Mouse (Mus musculus) liver, embryonic 13.5 days (tissue): ENCODE results near the gene Atp1a1. TPM values are rescaled to one million over a fixed set of nuclear protein-coding genes. Genes with fewer than 3 reads are reported as not detected.

Experiments used
- ATAC-seq: fragments of 200-750 bp; cut with Nextera tagmentation; 2 replicates; pipeline ENCODE4 v1.8.0; 2017; ENCODE audit warnings: low read depth, mild to moderate bottlenecking, moderate number of reproducible peaks, moderate library complexity
- DNase-seq: peaks from one replicate; pipeline ENCODE4 v3.0.0; 2022
- H3K27ac ChIP-seq: fragments of 300-500 bp; sonication (generic); 2 replicates; pipeline ENCODE4 v1.5.1; 2015; ENCODE audit warnings: moderate library complexity, mild to moderate bottlenecking, inconsistent platforms
- H3K27me3 ChIP-seq: fragments of 300-500 bp; sonication (generic); 2 replicates; pipeline ENCODE4 v1.6.1; 2015; ENCODE audit warnings: mild to moderate bottlenecking, inconsistent platforms
- H3K36me3 ChIP-seq: fragments of 300-500 bp; sonication (generic); 2 replicates; pipeline ENCODE4 v1.6.1; 2015; ENCODE audit warnings: mild to moderate bottlenecking, inconsistent platforms
- H3K4me1 ChIP-seq: fragments of 300-500 bp; sonication (generic); replicated peaks from 2 replicates; pipeline ENCODE4 v1.6.1; 2015; ENCODE audit warnings: inconsistent platforms
- H3K4me2 ChIP-seq: fragments of 300-500 bp; sonication (generic); 2 replicates; pipeline ENCODE4 v1.6.1; 2015; ENCODE audit warnings: inconsistent platforms, mild to moderate bottlenecking, moderate library complexity
- H3K4me3 ChIP-seq: fragments of 300-500 bp; sonication (generic); replicated peaks from 2 replicates; pipeline ENCODE4 v1.5.1; 2015; ENCODE audit warnings: mild to moderate bottlenecking, inconsistent platforms
- H3K9ac ChIP-seq: fragments of 300-500 bp; sonication (generic); 2 replicates; pipeline ENCODE4 v1.6.1; 2015; ENCODE audit warnings: mild to moderate bottlenecking, inconsistent platforms
- H3K9me3 ChIP-seq: fragments of 300-500 bp; sonication (generic); replicated peaks from 2 replicates; pipeline ENCODE4 v1.6.1; 2016; ENCODE audit warnings: inconsistent platforms
- WGBS: fragments of 180-500 bp; shearing (Covaris S2); methylation state at CpG from one replicate; pipeline ENCODE4 v1.1.7; 2015; ENCODE audit not compliant: insufficient replicate concordance; 5-methylcytosine and 5-hydroxymethylcytosine counted together
- polyA plus RNA-seq: library from polyadenylated mRNA; unstranded; fragments of >200 nt; fragmentation: Nextera tagmentation; extraction: Ambion mirVana; gene quantifications from 2 replicates; pipeline ENCODE4 v1.2.1, GENCODE M21; 2015

Atp1a1 gene
- polyA plus RNA-seq, 1 experiment from 2014 or later: 40.1 TPM

DNA sequence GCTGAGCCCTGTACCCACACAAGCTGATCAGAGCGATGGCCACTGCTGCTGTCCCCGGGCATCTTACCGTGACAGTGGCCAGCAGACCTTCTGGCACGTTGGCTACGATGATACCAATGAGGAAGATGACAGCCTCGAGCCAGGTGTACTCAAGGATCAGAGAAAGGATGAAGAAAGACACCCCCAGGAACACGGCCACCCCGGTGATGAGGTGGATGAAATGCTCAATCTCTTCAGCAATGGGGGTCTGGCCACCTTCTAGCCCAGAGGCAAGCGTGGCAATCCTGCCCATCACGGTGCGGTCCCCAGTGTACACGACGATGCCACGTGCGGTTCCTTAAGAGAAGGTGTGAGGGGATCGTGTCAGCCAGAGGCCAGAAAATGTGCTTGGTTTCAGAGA lies 14.1 kb downstream of the Atp1a1 start:
- ATAC-seq: no peak
- H3K27me3 ChIP-seq: no peaks in the 10 kb centered on the region

DNA sequence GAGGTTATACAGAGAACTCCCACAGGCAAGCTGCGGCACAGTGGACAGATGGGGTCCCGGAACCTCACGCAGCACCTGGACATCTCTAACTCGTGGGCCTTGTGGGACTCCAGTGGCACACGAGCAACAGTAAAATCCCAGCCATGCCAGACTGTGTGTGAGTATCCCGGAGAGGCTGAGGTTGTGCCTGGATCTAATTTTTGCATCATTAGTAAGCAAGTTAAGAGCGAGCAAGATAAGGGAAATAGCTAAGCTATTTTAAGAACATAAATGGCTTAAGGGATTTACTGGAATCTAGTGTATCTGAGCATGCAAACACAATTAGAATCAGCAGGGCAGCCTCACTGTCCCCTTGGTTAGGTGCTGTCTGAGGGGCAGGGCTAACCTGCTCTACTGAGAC lies 16.2 kb downstream of the Atp1a1 start:
- no peaks in the 10 kb centered on the region for H3K4me1 ChIP-seq
- H3K27ac ChIP-seq: no peak overlapping the region
- DNase-seq: no peak
- H3K4me3 ChIP-seq: no peak overlapping the region
- WGBS: 89% methylated on average over 7 of the region's 7 CpGs
- ATAC-seq: no peak
- H3K9me3 ChIP-seq: no peaks in the 10 kb centered on the region
- H3K9ac ChIP-seq: no peak overlapping the region
- no peaks in the 10 kb centered on the region for H3K27me3 ChIP-seq
- peaks cover 100% of the 10 kb centered on the region for H3K36me3 ChIP-seq
- H3K4me2 ChIP-seq: no peak overlapping the region

More for the DNA sequence above, 14.1 kb downstream of the Atp1a1 start:
- H3K27ac ChIP-seq: no peak overlapping the region
- DNase-seq: no peak
- no peak overlapping the region for H3K9ac ChIP-seq
- no peak overlapping the region for H3K4me3 ChIP-seq
- H3K9me3 ChIP-seq: no peaks in the 10 kb centered on the region
- H3K4me1 ChIP-seq: no peaks in the 10 kb centered on the region
- H3K36me3 ChIP-seq: peaks cover 97% of the 10 kb centered on the region
- 87% methylated on average over 16 of the region's 16 CpGs for WGBS
- H3K4me2 ChIP-seq: no peak overlapping the region

DNA sequence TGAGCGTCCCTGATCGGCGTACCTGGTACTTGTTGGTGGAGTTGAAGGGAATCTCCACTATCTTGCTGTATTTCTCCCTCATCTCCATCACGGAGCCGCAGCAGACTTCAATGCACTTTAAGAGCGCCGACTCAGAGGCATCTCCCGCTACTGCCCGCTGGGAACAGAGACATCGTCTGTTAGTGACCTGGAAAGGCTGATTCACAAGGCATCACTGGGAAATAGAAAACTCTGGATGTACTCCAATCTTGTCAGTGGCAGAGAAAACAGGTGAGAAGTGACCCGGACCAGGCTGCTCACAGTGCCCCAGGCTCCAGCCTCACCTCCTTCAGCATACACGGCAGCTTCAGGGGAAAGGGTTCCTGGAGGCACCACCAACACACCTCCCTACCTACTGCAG lies 17.7 kb downstream of the Atp1a1 start:
- no peak overlapping the region for H3K4me3 ChIP-seq
- no peak overlapping the region for H3K4me2 ChIP-seq
- no peaks in the 10 kb centered on the region for H3K4me1 ChIP-seq
- DNase-seq: no peak
- no peak for ATAC-seq
- H3K9ac ChIP-seq: no peak overlapping the region
- WGBS: 93% methylated on average over 12 of the region's 12 CpGs
- peaks cover 100% of the 10 kb centered on the region for H3K36me3 ChIP-seq
- H3K27me3 ChIP-seq: no peaks in the 10 kb centered on the region
- no peak overlapping the region for H3K27ac ChIP-seq
- H3K9me3 ChIP-seq: no peaks in the 10 kb centered on the region

DNA sequence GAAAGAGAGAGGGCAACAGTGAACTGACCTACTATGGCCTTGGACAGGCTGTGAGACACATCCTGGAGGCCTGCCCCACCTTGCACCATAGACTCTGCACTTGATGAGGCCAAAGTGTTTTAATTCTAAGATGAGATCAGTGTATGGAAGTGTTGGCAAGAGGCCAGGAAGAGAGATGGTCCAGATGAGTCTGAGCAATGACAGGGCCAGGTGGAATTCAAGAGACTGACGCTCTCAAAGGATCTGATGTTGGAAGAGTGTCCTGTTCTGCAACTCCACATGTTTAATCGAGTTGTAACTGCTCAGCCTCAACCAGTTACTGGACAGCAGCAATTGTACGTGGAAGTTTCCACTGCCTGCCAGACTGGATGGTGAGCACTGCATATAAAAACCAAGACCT lies 26.4 kb downstream of the Atp1a1 start:
- H3K9me3 ChIP-seq: no peaks in the 10 kb centered on the region
- H3K27me3 ChIP-seq: no peaks in the 10 kb centered on the region
- no peak for ATAC-seq
- DNase-seq: no peak
- no peak overlapping the region for H3K9ac ChIP-seq
- H3K4me1 ChIP-seq: no peaks in the 10 kb centered on the region
- peaks cover 82% of the 10 kb centered on the region for H3K36me3 ChIP-seq
- no peak overlapping the region for H3K4me2 ChIP-seq
- H3K27ac ChIP-seq: no peak overlapping the region
- WGBS: 79% methylated on average over 3 of the region's 3 CpGs
- H3K4me3 ChIP-seq: no peak overlapping the region

DNA sequence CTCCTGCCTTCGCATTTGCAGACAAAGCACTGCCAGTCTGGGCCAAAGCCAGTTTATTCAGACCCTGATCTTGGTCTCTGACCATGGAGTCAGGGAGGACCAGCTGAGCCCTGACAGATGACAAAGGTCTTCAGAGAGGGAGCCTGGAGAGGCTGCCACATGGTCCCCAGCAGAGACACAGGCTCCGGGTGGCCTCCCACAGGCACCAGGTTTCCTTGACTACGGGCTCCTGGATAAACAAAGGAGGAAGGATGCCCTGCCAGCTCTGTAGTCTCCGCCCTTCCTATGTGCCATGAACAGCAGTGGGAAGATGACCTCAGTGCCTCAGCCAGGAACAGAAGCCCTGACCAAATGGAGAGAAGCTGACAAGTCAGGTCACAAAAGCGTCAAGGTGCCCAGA lies 27.1 kb downstream of the Atp1a1 start:
- peaks cover 75% of the 10 kb centered on the region for H3K36me3 ChIP-seq
- no peak overlapping the region for H3K9ac ChIP-seq
- H3K4me3 ChIP-seq: no peak overlapping the region
- no peak for ATAC-seq
- H3K4me1 ChIP-seq: no peaks in the 10 kb centered on the region
- WGBS: 80% methylated on average over 5 of the region's 5 CpGs
- no peak overlapping the region for H3K27ac ChIP-seq
- DNase-seq: no peak
- H3K27me3 ChIP-seq: no peaks in the 10 kb centered on the region
- no peaks in the 10 kb centered on the region for H3K9me3 ChIP-seq
- H3K4me2 ChIP-seq: no peak overlapping the region

DNA sequence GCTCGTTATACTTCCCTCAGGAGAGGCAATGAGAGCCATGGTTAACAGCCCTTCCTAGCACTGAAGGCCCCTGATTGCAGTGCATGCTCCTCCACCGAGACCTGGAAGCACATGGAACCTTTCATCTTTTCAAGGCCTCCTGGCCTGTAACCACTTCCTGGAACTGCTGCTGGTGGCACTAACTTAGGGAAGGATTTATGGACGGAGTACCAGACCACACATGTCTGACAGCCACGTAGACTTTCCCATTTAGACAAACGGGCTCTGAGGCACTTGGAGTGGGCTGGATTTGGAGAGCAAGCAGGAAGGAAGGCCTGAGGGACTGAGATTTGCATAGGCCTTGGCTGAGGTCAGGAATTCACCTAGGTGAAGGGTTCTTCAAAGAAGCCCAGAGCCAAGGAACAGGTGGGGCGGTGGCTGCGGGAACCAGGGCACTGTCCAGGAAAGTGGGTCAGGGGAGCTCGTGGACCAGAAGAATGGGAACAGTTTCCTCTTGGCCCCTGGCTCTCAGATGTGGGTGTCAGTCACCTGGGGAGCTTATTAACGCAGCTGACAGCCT lies 28.9 kb downstream of the Atp1a1 start:
- peaks cover 1% of the 10 kb centered on the region; the same call in 1 of the 2 replicates for H3K4me1 ChIP-seq
- 72% methylated on average over 9 of the region's 9 CpGs for WGBS

DNA sequence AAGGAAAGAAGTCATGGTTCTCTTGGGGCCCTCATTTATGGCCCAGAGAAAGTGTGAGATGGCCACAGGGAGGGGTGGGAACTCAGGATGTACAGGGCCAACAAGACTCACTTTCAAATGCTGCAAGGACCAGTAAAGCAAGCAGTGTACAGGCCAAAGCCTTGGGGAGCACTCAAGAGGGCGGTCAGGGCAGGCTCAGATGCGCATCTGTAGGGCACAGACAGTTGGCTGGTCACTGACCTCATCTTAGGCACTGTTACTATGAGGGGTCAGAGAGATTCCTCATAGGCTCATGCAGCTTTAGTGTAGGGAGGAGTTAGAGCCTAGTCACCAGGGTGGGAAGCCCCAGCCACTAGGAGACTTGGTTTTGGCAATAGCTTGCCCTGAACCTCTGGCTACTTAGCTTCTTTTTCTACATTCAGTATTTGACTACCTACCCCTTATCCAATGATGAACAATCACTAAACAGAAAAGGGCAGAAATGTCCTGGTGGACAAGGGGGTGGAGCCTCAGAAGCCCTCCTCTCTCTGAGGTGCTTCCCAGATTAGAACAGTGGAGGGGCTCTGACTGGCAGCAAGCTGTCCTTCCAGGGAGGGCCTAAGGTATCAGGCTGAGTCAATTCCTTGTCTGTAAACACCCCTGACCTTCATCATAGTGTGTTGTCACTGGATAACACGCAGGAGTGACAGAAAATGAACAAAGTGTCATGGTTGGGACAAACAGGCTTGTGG lies 29.9 kb downstream of the Atp1a1 start:
- 73% methylated on average over 3 of the region's 3 CpGs for WGBS
- H3K4me1 ChIP-seq: peaks cover 5% of the 10 kb centered on the region; the same call in 1 of the 2 replicates
- no peak for DNase-seq

More for the DNA sequence above, 28.9 kb downstream of the Atp1a1 start:
- Histone ChIP-seq H3K27me3 (no peaks in the 10 kb centered on the region), H3K4me3 (no peak overlapping the region), H3K27ac (no peak overlapping the region), H3K9me3 (no peaks in the 10 kb centered on the region), H3K4me2 (no peak overlapping the region), H3K9ac (no peak overlapping the region), H3K36me3 (peaks cover 58% of the 10 kb centered on the region)
- no peak for DNase-seq
- no peak for ATAC-seq

DNA sequence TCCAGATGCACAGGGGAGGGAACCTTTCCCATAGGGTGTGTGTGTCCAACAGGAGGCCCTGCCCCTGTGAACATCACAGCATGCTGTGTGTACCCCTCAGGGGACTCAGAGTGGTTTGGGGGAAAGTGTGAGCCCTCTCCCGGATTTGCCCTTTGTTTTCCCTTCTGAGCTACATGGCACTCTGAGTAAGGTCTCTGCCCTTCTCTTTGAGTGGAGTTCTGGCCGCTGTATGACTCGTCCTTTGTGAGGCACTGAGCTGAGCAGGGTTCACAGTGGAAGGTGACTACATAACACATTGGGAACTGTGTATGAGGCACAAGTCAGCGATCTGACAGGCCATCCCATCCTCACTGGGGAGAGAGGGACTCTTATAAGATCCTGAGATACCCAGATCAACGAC lies 31.5 kb downstream of the Atp1a1 start:
- no peak for DNase-seq
- peaks cover 32% of the 10 kb centered on the region for H3K36me3 ChIP-seq
- 65% methylated on average over 5 of the region's 5 CpGs for WGBS
- peaks cover 5% of the 10 kb centered on the region; the same call in 1 of the 2 replicates for H3K4me1 ChIP-seq
- no peak overlapping the region for H3K4me3 ChIP-seq
- H3K9ac ChIP-seq: no peak overlapping the region
- no peaks in the 10 kb centered on the region for H3K9me3 ChIP-seq
- no peak overlapping the region for H3K27ac ChIP-seq
- H3K4me2 ChIP-seq: no peak overlapping the region
- ATAC-seq: no peak
- H3K27me3 ChIP-seq: no peaks in the 10 kb centered on the region

More for the DNA sequence above, 29.9 kb downstream of the Atp1a1 start:
- peaks cover 48% of the 10 kb centered on the region for H3K36me3 ChIP-seq
- H3K4me2 ChIP-seq: no peak overlapping the region
- H3K27me3 ChIP-seq: no peaks in the 10 kb centered on the region
- H3K4me3 ChIP-seq: no peak overlapping the region
- no peak overlapping the region for H3K27ac ChIP-seq
- H3K9me3 ChIP-seq: no peaks in the 10 kb centered on the region
- ATAC-seq: no peak
- no peak overlapping the region for H3K9ac ChIP-seq

DNA sequence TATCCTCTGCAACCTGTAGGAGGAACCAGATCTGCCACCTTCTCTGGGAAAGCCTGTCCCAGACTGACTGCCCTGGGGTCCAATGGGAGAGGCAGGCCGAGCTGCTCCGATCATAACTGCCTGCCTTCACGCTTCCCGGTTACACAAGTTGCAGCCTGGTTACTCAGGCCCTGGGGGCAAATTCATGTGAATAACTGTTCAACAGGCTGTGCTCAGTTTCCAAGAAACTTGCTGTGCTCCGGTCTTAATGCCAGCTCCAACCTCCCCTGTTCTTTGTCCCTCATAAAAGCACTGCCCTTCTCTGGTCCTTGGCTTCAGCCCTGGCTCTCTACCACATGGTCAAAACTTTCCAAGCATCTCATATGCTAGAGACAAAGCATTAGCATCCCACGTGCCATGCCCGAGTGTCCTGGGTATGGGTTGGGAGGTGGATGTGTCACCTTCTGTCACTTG lies 32.3 kb downstream of the Atp1a1 start:
- no peak overlapping the region for H3K27ac ChIP-seq

DNA sequence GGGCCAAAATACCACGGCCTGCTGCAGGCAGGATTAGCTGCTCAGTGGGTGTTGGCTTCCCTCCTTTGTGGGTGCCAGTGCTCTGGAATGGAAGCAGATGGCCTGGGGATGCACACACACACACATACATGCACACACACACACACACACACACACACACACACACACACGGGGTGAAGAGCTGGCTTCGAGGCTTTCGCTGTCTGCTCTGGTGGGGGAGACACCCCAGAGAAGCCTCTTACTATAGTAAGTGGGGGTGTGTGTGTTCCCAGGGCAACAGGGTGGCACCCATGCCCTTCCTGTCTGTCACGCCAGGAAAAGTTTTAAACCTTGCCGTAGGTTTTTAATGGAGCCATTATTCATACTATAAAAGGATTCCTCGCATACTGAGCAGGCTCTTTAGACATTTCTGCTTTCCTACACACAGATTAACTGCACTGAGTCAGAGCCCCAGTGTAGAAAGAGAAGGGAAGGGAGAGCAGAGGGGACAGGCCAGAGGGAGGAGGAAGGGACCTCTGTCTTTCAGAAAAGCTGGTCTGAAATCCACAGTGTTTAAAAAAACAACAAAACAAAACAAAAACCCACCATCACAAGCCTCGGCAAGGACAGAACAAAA lies 32.9 kb downstream of the Atp1a1 start:
- H3K9ac ChIP-seq: 0 out of 2 replicates have a peak overlapping the region, but pooled peaks have one; percentile 4
- no peak for DNase-seq
- no peak overlapping the region for H3K27ac ChIP-seq
- no peak overlapping the region for H3K4me3 ChIP-seq
- no peak for ATAC-seq
- no peaks in the 10 kb centered on the region for H3K27me3 ChIP-seq
- H3K4me2 ChIP-seq: no peak overlapping the region
- peaks cover 5% of the 10 kb centered on the region; the same call in 1 of the 2 replicates for H3K4me1 ChIP-seq
- 77% methylated on average over 8 of the region's 8 CpGs for WGBS
- H3K36me3 ChIP-seq: peaks cover 18% of the 10 kb centered on the region
- H3K9me3 ChIP-seq: no peaks in the 10 kb centered on the region

More for the DNA sequence above, 32.3 kb downstream of the Atp1a1 start:
- Histone ChIP-seq H3K4me3 (no peak overlapping the region), H3K4me2 (no peak overlapping the region), H3K9ac (0 out of 2 replicates have a peak overlapping the region, but pooled peaks have one; percentile 4), H3K36me3 (peaks cover 24% of the 10 kb centered on the region), H3K9me3 (no peaks in the 10 kb centered on the region), H3K4me1 (peaks cover 5% of the 10 kb centered on the region; the same call in 1 of the 2 replicates), H3K27me3 (no peaks in the 10 kb centered on the region)
- WGBS: 76% methylated on average over 7 of the region's 7 CpGs
- DNase-seq (no peak), ATAC-seq (no peak)

DNA sequence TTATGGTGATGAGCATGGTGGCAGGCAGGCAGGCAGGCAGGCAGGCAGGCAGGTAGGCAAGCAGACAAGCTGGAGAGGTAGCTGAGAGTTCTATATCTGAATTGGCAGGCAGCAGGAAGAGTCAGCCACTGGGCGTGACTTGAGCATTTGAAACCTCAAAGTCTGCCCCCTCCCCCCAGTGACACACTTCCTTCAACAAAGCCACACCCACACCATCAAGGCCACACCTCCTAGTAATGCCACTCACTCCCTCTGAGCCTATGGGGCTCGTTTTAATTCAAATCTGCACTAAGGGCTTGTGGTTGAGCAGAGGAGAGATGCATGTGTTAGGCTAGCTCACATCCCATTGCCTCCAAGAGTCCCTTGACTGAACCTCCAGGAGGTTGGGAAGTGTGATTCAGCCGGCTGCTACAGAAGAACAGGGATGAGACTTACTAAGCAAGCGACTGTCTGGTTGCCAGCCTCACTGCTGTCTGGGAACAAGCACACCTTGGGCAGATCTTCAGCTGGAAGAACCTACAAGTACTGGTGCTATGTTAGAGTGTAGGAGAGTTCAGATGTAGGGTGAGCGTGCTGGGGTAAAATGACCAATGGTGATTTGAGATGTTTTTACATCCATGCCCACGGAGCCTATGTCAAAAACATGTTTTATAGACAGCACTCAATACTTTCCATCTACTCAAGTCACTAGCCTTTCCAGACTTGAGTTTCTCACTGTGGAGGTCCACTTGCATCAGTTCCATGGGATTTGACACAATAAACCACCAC lies 33.6 kb downstream of the Atp1a1 start:
- Histone ChIP-seq H3K4me2 (no peak overlapping the region), H3K27me3 (no peaks in the 10 kb centered on the region), H3K27ac (no peak overlapping the region), H3K36me3 (peaks cover 11% of the 10 kb centered on the region), H3K4me3 (no peak overlapping the region), H3K4me1 (peaks cover 5% of the 10 kb centered on the region; the same call in 1 of the 2 replicates), H3K9me3 (no peaks in the 10 kb centered on the region), H3K9ac (no peak overlapping the region)
- 68% methylated on average over 6 of the region's 6 CpGs for WGBS
- ATAC-seq (peak; percentile 31; the same call in 1 of the 2 replicates), DNase-seq (no peak)
